8 mouse cellular contexts compared by ENCODE assay signal in genomic region chr3:57487455-57488153, GRCm38 (mm10).
DNase-seq lines count a peak whose midpoint lies in the region.

No protein-coding gene starts in this region.

- DNase-seq in ovary, postnatal 36 days (ENCODE audit: low spot score) = peak; percentile 16
- DNase-seq in ovary, postnatal 10 days (ENCODE audit: low spot score) = no peak
- peak; percentile 55 to 63 for DNase-seq in heart, adult 9 months (ENCODE audit: low spot score in 2 of 2)
- DNase-seq in kidney, postnatal 10 days = peak; percentile 75
- no peak for DNase-seq in left cerebral cortex, postnatal 4 days
- DNase-seq in thymus, postnatal 0 days (ENCODE audit: low spot score) = no peak
- DNase-seq in cerebellum, postnatal 14 days = no peak
- DNase-seq in MN1 (ENCODE audit: low spot score) = no peak

- intact Hi-C loops in left cerebral cortex, postnatal 4 days (cut with DNase I) = no loop called here

Comparison
In these comparisons a context has a peak if more than half of its experiments do, and no peak if none do; other contexts are left out.
1. DNase-seq: peak in ovary, postnatal 36 days (single experiment), heart, adult 9 months (2 of 2) and kidney, postnatal 10 days (single experiment); none in ovary, postnatal 10 days (single experiment), left cerebral cortex, postnatal 4 days (single experiment), thymus, postnatal 0 days (single experiment), cerebellum, postnatal 14 days (0 of 2) and MN1 (single experiment).